Mouse (Mus musculus): ENCODE results near the gene Ptpn18. TPM values are rescaled to one million over a fixed set of nuclear protein-coding genes. Genes with fewer than 3 reads are reported as not detected.

The Ptpn18 gene
- polyA plus RNA-seq, 1 experiment from 2014 or later: 32.1 TPM

DNA sequence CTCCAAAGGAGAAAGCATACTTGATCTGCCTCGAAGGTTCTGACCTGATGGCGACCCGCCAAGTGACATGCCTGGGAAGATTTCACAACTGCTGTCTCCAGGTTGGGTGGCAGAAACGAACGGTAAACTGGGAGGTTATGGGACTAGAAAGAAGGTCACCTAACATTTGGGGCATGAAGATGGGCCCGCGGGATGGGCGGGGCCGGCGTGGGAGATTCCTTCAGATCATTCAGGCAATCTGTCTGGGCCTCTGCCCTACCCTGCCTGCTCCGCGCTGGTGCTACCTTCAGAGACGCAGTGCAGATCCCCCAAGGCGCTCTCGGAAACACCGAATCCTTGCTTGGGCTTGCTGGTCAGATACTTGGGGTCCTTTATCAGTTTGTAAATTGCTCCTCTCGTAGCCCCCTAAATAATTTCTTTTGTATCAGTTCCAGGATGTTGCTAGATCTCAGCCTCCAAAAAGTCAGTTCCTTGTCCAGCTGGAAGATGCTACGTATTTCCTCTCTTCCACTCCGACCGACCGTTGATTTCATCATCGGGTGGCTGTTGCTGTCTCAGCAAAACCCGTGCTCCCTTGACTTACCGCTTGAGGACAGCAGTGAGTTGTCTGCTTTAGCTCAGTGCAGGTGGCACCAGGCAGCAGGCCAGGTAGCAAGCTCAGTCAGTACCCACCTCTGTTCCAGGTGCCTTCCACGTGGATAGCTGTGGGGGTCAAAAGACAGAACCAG is 26.1 kb downstream of the Ptpn18 start:
- Histone ChIP-seq H3K27me3 (ENCODE audit: insufficient read depth, low read length) (no peaks in the 10 kb centered on the region), H3K4me2 (ENCODE audit: low read depth, low read length) (peak overlapping the region; percentile 68), H3K4me1 (ENCODE audit: insufficient read depth) (peaks cover 25% of the 10 kb centered on the region), H3K27ac (ENCODE audit: low read depth) (peak overlapping the region; percentile 66), H3K4me3 (ENCODE audit: low read depth, low read length) (peak overlapping the region; percentile 34), H3K9ac (replicated peaks) (peak overlapping the region; percentile 49), H3K9me3 (ENCODE audit: low read length) (no peaks in the 10 kb centered on the region), H3K36me3 (replicated peaks; ENCODE audit: insufficient read depth, low read length) (no peaks in the 10 kb centered on the region)
- peak; percentile 83 for TF ChIP-seq CTCF (IDR thresholded peaks at IDR 0.05; ENCODE audit: low read depth)
- TF ChIP-seq EP300 (IDR thresholded peaks at IDR 0.05; ENCODE audit: low read depth): no peak
- WGBS (ENCODE audit: insufficient replicate concordance): 5% methylated on average over 25 of the region's 25 CpGs
- DNase-seq (peak; percentile 66), ATAC-seq (peak; percentile 65)

- TF ChIP-seq EP300 (IDR thresholded peaks at IDR 0.05; ENCODE audit: low read depth) (no peak), CTCF (IDR thresholded peaks at IDR 0.05; ENCODE audit: low read depth) (peak; percentile 39)
- DNase-seq (no peak), ATAC-seq (no peak)
- Histone ChIP-seq H3K27ac (ENCODE audit: low read depth) (no peak overlapping the region), H3K36me3 (replicated peaks; ENCODE audit: insufficient read depth, low read length) (no peaks in the 10 kb centered on the region), H3K4me3 (ENCODE audit: low read depth, low read length) (no peak overlapping the region), H3K27me3 (ENCODE audit: insufficient read depth, low read length) (no peaks in the 10 kb centered on the region), H3K4me2 (ENCODE audit: low read depth, low read length) (no peak overlapping the region), H3K9me3 (ENCODE audit: low read length) (no peaks in the 10 kb centered on the region), H3K9ac (replicated peaks) (no peak overlapping the region), H3K4me1 (ENCODE audit: insufficient read depth) (peaks cover 15% of the 10 kb centered on the region)
- WGBS (ENCODE audit: insufficient replicate concordance): 82% methylated on average over 3 of the region's 3 CpGs
Observed at GRCm38 (mm10) chr1:34487383-34487782, 27.8 kb downstream of the Ptpn18 start.

DNA sequence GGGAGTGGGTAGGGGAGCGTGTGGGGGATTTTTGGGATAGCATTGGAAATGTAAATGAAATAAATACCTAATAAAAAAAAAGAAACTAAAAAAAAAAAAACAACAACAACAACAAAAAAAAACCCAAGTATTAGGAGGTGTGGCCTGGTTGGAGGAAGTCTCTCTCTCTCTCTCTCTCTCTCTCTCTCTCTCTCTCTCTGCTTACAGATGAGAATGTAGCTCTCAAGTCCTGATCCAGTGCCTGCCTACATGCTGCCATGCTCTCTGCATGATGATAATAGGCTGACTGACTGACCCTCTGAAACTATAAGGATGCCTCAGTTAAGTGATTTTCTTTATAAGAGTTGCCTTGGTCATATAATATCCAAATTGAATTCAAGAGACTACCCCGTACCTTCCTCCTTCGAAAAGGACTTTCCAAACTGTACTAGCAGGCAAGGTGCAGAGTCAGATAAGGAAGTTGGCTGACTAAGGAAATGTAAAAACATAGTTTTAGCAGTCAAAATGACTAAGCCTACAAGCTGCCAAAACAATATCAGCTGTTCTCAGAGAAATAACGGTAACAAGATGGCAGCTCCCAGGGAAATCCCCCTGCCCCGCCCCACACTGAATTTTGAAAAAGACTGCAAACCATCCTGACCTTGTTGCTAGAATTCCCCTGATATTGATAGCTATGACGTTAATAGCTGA is 30.4 kb downstream of the Ptpn18 start:
- no peak overlapping the region for H3K9ac ChIP-seq (replicated peaks)
- 53% methylated on average over 6 of the region's 6 CpGs for WGBS (ENCODE audit: insufficient replicate concordance)
- no peak overlapping the region for H3K27ac ChIP-seq (ENCODE audit: low read depth)
- H3K9me3 ChIP-seq (ENCODE audit: low read length): no peaks in the 10 kb centered on the region
- H3K36me3 ChIP-seq (replicated peaks; ENCODE audit: insufficient read depth, low read length): no peaks in the 10 kb centered on the region
- DNase-seq (no peak), ATAC-seq (peak; percentile 68)
- peaks cover 9% of the 10 kb centered on the region for H3K4me1 ChIP-seq (ENCODE audit: insufficient read depth)
- no peak overlapping the region for H3K4me2 ChIP-seq (ENCODE audit: low read depth, low read length)
- TF ChIP-seq EP300 (IDR thresholded peaks at IDR 0.05; ENCODE audit: low read depth): peak; percentile 89
- no peak for TF ChIP-seq CTCF (IDR thresholded peaks at IDR 0.05; ENCODE audit: low read depth)
- H3K27me3 ChIP-seq (ENCODE audit: insufficient read depth, low read length): no peaks in the 10 kb centered on the region
- no peak overlapping the region for H3K4me3 ChIP-seq (ENCODE audit: low read depth, low read length)

DNA sequence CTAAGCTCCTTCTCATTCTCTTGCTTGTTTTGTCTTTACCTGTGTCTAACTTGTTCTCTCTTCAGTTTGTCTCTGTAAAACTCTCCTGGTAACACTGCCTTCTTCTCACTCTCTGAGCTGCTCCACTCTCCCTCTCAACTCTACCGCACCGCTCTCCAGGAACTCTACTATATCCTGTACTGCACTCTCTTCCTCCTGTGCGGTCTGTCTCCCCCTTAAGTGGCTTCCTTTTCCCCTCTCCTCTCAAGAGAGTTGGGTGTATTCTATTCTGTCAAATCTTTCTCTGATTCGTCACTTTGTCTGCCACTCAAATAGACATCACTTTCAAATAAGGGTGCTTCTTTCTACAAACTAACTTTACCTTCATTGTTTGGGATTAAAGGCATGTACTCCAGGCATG is 31.9 kb downstream of the Ptpn18 start:
- TF ChIP-seq CTCF (IDR thresholded peaks at IDR 0.05; ENCODE audit: low read depth): no peak
- TF ChIP-seq EP300 (IDR thresholded peaks at IDR 0.05; ENCODE audit: low read depth): no peak
- Histone ChIP-seq H3K4me2 (ENCODE audit: low read depth, low read length) (no peak overlapping the region), H3K27ac (ENCODE audit: low read depth) (no peak overlapping the region), H3K36me3 (replicated peaks; ENCODE audit: insufficient read depth, low read length) (no peaks in the 10 kb centered on the region), H3K27me3 (ENCODE audit: insufficient read depth, low read length) (no peaks in the 10 kb centered on the region), H3K9me3 (ENCODE audit: low read length) (no peaks in the 10 kb centered on the region), H3K4me1 (ENCODE audit: insufficient read depth) (no peaks in the 10 kb centered on the region), H3K9ac (replicated peaks) (no peak overlapping the region), H3K4me3 (ENCODE audit: low read depth, low read length) (no peak overlapping the region)
- ATAC-seq (no peak), DNase-seq (no peak)
- WGBS (ENCODE audit: insufficient replicate concordance): 64% methylated on average over 4 of the region's 4 CpGs

DNA sequence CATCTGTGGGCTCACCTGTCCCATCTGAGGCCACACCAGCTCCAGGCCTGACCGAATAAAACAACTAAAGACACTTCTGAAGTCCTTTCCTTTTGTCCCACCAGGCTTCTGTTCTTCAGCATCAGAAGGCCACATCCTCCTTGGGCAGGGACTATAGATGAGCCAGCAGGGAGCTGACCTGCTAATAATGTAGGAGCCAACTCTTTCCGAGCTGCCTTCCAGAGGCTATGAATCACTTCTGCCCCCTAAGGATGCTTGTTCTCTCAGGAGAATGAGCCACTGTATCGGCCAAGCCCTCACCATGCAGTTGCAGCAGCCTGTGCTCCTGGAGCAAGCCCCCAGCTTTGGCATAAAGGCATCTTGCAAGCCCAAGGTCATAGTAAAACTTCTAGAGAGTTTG is 43.4 kb downstream of the Ptpn18 start:
- no peak overlapping the region for H3K9ac ChIP-seq (replicated peaks)
- ATAC-seq (no peak), DNase-seq (no peak)
- no peaks in the 10 kb centered on the region for H3K36me3 ChIP-seq (replicated peaks; ENCODE audit: insufficient read depth, low read length)
- no peaks in the 10 kb centered on the region for H3K27me3 ChIP-seq (ENCODE audit: insufficient read depth, low read length)
- no peaks in the 10 kb centered on the region for H3K9me3 ChIP-seq (ENCODE audit: low read length)
- no peaks in the 10 kb centered on the region for H3K4me1 ChIP-seq (ENCODE audit: insufficient read depth)
- no peak for TF ChIP-seq CTCF (IDR thresholded peaks at IDR 0.05; ENCODE audit: low read depth)
- TF ChIP-seq EP300 (IDR thresholded peaks at IDR 0.05; ENCODE audit: low read depth): no peak
- no peak overlapping the region for H3K27ac ChIP-seq (ENCODE audit: low read depth)
- no peak overlapping the region for H3K4me3 ChIP-seq (ENCODE audit: low read depth, low read length)
- H3K4me2 ChIP-seq (ENCODE audit: low read depth, low read length): no peak overlapping the region
- WGBS (ENCODE audit: insufficient replicate concordance): 71% methylated on average over 3 of the region's 3 CpGs

DNA sequence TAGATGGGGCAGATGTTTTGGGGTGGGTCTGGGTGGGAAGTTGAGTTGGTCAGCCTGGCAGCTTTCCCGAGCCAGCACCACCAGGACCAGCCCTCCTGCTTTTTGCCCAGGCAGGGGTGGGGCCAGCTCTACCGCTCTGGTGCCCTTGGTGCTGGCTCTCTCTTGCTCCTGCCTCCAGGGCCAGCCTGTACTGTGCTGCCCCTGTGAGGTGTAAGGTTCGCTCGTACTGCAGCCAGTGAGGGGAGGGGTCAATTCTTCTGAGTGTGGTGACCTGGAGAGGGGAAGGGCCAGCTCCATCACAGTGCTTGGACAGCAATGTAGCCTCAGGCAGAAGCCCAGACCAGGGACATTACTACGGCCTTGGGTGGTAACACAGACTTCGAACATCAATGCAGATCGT is 45.7 kb downstream of the Ptpn18 start:
- Histone ChIP-seq H3K4me2 (ENCODE audit: low read depth, low read length) (no peak overlapping the region), H3K4me3 (ENCODE audit: low read depth, low read length) (no peak overlapping the region), H3K9me3 (ENCODE audit: low read length) (no peaks in the 10 kb centered on the region), H3K27me3 (ENCODE audit: insufficient read depth, low read length) (no peaks in the 10 kb centered on the region), H3K36me3 (replicated peaks; ENCODE audit: insufficient read depth, low read length) (no peaks in the 10 kb centered on the region), H3K27ac (ENCODE audit: low read depth) (no peak overlapping the region), H3K4me1 (ENCODE audit: insufficient read depth) (no peaks in the 10 kb centered on the region), H3K9ac (replicated peaks) (no peak overlapping the region)
- DNase-seq (no peak), ATAC-seq (no peak)
- no peak for TF ChIP-seq CTCF (IDR thresholded peaks at IDR 0.05; ENCODE audit: low read depth)
- TF ChIP-seq EP300 (IDR thresholded peaks at IDR 0.05; ENCODE audit: low read depth): no peak
- 58% methylated on average over 7 of the region's 7 CpGs for WGBS (ENCODE audit: insufficient replicate concordance)

All from liver, postnatal 0 days (tissue).